Mouse (Mus musculus) lung, adult 2 months (tissue): ENCODE data around the gene Hipk1.

Experiments
- CTCF ChIP-seq: fragments of 200-500 bp; IDR thresholded peaks from 2 replicates; pipeline ENCODE4 v1.5.1; 2011; ENCODE audit warnings: mild to moderate bottlenecking, low read length, control low read depth; ENCODE audit not compliant: insufficient read depth
- POLR2A ChIP-seq: fragments of 200-500 bp; IDR thresholded peaks from 2 replicates; pipeline ENCODE4 v1.6.1; 2011; ENCODE audit warnings: low read depth, mild to moderate bottlenecking, control low read depth, low read length, borderline replicate concordance; ENCODE audit errors: extremely low read depth

- no peak for TF ChIP-seq CTCF
- TF ChIP-seq POLR2A = no peak
Measured at GRCm38 (mm10) chr3:103787225-103787624, 4.1 kb downstream of the Hipk1 start.
